Mouse (Mus musculus) erythroid progenitor cell, adult 5-6 weeks (primary cell): ENCODE measurements around the gene Clec12b. TPM values are rescaled to one million over a fixed set of nuclear protein-coding genes. Genes with fewer than 3 reads are reported as not detected.
A peak's percentile ranks its signal among the peaks of the same experiment; 100 is the strongest.

Experiments
- ATAC-seq: replicated peaks from 2 replicates; pipeline ENCODE4 v1.8.0; 2016; ENCODE audit warnings: moderate number of reproducible peaks, mild to moderate bottlenecking, moderate TSS enrichment, inconsistent platforms; ENCODE audit not compliant: poor library complexity, low FRiP score, severe bottlenecking
- total RNA-seq, 2 experiments: library from RNA; stranded (forward) in 1 of 2; stranded (reverse) in 1 of 2; fragments of 150-400 nt in 1 of 2; fragments of 186-747, 209-891 nt in 1 of 2; gene quantifications; 2 replicates each; pipeline versions ENCODE4 v1.2.3 to v1.2.4; 2015 to 2017; ENCODE audit warnings: low replicate concordance in 2 of 2

The Clec12b gene
- total RNA-seq (2015; ENCODE audit: low replicate concordance): not detected in 2 replicates
- not detected in 2 replicates for total RNA-seq (2017; ENCODE audit: low replicate concordance)

DNA sequence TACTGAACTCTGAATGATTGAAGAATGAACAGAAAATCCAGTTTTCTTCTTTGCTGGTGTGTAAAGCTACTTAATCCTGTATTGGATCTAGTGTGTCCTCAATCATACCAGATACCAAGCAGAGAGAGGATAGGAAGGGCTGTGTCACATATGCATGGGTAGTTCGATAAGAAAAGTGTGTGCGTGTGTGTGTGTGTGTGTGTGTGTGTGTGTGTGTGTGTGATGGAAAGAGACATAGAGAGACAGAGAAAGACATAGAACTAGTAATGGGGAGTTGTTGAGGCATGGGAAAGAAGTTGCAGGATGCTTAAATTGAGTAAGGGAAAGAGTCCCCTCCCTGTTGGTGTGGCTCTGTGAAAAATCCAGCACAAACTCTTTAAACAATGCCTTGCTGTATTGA, at the start of gene Clec12b:
Clec12b (minus strand) TSS at position 101 of the 400 bp plus-strand sequence.
- no peak for ATAC-seq

DNA sequence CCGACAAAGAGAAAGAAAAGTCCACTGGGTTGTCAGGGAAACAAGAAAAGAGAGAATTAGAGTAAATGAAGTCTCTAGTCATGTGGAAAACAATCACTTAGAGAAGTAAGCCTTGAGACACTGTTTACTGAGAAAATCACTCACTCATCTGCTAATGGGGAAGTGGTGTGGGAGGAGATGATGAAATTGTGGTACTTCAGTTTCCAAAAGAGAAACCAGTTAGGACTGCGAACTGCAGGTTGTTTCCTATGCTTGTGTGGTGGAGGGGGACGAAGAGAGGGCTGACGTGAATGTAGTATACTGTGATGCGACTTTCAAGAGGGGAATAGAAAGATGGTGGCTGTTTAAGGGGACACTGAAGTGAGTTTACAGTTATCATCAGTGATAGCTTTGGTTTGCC, 48.6 kb upstream of the Clec12b start:
- no peak for ATAC-seq

DNA sequence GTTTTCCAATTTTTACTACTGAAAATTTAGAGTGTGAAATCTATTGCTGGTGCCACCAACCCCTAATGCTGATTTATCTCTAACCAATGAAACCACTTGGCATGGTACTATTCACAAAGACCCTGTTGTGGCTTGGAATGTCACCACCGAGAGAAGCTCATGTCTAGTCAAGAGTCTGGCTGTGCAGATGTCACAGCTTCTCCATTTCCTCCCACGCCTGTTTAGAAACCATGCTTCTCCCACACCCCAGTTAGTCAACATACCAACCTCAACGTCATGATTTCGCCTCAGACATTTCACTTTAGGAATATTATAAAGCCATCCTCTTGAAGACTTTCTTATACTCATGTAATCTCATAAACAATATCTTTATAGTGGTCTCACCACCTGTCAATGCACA, 41.6 kb upstream of the Clec12b start:
- ATAC-seq: no peak

DNA sequence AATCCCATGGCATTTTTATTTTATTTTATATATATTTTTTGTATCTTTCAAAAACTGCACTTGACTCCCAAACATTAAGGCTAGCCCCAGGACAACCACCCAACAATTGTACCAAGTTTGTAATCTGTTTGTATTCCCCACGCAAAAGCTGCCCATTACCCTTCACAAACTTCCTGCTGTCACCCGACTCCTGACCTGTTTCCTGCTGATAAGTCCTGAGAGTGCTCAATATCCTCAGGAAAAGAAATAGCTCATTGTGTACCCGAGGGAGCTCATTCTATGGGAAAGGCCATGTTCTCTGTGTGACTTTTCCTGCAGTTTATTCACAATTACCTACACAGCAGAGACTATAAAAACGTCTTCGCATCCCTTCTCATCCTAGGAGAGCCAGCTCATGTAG, 40.1 kb upstream of the Clec12b start:
- no peak for ATAC-seq

GRCm38 (mm10) chr6:129425217-129425616, 39.5 kb upstream of the Clec12b start:
- ATAC-seq: no peak

DNA sequence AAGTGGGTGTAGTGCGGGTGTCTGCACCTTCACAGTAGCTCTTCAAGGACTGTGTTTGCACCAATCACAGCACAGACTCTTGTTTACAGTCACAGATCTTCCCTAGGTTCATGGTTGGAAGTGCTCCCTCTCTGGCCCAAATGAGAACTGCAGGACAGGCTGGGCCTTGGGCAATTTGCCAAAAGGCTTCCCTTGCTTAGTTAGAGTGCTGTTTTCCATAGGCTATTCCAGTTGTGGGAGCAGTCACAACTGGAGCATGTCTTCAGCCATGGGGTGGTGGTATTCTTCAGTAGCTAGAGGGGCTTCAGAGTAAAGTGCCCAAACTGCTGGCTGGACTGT, 38.0 kb upstream of the Clec12b start:
- peak; percentile 74 for ATAC-seq

DNA sequence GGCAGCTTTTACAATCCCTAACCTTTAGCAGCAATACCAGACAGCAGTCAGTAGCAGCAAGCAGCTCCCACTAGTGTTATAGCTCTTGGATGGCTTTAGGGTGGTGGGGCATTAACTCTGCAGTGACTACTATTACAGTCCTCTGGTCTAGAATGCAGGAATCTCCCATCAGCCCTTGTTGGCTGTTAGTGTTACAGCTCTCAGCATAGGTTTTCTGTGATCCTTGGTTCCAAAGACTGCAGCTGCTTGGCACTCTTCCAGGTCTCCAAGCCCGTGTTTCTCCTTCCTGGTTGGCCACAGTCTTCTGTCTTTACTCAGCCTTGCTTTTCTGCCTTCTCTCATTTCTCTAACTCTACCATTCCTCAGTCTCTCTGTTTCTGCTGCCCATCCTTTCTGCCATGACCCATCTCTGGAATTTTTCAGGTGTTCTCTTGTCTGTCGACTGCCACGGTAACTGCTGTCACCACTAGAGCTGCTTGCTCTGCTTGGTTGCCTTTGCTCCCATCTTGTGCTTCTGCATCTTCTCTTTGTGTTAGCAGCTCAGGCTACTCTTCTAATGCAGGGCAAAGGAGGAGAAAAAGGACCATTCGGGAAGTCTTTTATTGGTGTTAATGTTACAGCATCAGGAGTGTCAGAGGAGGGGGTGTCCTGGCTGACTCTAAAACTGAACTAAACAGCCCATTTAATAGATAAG, 37.5 kb upstream of the Clec12b start:
- ATAC-seq: peak; percentile 41

- no peak for ATAC-seq
These were observed 36.6 kb upstream of the Clec12b start for GRCm38 (mm10) chr6:129422311-129422710.

DNA sequence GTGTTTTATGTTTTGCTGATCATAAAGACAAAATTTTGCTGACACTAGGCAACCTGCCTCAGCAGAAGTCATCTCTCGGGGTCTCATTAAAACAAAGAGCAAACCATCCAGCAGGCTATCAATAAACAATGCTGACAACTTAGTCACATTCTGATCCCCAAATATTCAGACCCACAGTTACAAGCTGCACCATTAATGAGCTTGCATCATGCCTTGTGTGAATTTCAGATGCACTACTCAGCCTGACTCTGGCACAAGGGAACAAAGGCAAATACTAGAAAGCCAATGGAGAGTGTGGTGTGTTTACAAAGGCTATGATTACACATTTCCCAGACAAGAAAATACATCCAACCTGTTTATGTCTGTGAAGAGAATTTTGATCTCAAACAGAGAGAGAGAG, 28.5 kb upstream of the Clec12b start:
- no peak for ATAC-seq

- ATAC-seq: no peak
These were observed 22.9 kb upstream of the Clec12b start, which contains the start of gene Clec9a for GRCm38 (mm10) chr6:129408562-129408961. TSS of gene Clec9a (plus strand) at chr6:129408862.

- ATAC-seq: no peak
These were observed 21.6 kb upstream of the Clec12b start for GRCm38 (mm10) chr6:129407324-129407723.

- no peak for ATAC-seq
These were observed 20.3 kb upstream of the Clec12b start for GRCm38 (mm10) chr6:129405999-129406398.

DNA sequence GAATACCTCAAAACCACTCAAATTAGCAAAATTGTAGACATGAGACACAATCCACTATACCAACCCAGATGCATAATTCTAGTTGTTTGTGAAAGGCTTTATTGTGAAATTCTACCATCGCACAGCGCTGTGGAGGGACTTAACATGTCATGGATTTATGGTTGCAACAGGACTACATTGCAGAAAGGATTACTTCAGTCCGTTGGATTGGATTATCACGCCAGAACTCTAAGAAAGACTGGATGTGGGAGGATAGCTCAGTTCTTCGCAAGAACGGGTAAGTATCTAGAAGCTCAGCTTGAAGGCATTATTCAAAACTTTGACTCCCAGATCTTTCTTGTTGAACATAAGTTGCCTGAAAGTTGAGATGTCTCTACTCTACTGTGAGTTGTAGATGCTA, 17.7 kb upstream of the Clec12b start:
- no peak for ATAC-seq

DNA sequence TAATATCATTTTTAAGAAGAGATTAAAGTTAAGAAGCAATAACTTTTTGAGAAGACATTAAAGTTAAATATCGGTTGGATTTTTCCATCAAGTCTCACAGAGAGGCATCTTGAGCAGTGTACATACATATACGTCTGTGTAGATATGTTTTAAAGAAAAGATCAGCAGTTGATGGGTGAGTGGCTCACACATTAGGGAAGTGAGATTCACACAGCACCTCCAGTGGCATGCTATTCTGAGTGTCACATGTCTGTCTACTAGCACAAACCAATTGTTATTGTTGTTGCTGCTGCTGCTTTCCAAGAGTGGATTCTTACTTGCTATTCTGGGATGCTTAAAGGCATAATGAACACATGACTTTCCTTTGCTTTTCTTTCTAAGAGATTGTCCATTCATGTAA, 16.7 kb upstream of the Clec12b start:
- ATAC-seq: no peak

- no peak for ATAC-seq
These were observed 14.3 kb upstream of the Clec12b start for GRCm38 (mm10) chr6:129399945-129400344.

GRCm38 (mm10) chr6:129396997-129397396, 11.3 kb upstream of the Clec12b start, which contains the start of gene Clec1b:
TSS of gene Clec1b (plus strand) at chr6:129397297.
- ATAC-seq: no peak

- ATAC-seq: no peak
These were observed 8.1 kb upstream of the Clec12b start for GRCm38 (mm10) chr6:129393732-129394131.

- no peak for ATAC-seq
These were observed 7.5 kb upstream of the Clec12b start for GRCm38 (mm10) chr6:129393087-129393720.

GRCm38 (mm10) chr6:129385000-129385399, 674 bp downstream of the Clec12b start:
- no peak for ATAC-seq

DNA sequence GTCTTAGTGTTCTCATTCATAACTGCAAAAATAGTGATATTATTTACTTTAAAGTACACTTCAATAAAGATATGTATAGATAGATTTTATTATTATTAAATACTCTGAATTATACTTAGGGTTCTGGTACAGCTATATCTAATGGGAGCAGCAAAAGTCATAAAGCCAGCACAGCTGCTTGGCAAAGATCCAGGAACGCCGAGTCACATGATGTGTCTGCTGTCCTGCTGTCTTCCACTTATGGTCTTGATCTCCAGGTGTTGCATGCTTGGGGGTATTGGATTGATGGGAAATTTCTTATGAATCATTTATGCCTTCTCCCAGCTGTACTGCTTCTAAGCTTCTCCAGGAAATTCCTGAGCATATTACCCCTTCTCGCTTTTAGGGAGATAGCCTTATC, 2.2 kb downstream of the Clec12b start:
- no peak for ATAC-seq

DNA sequence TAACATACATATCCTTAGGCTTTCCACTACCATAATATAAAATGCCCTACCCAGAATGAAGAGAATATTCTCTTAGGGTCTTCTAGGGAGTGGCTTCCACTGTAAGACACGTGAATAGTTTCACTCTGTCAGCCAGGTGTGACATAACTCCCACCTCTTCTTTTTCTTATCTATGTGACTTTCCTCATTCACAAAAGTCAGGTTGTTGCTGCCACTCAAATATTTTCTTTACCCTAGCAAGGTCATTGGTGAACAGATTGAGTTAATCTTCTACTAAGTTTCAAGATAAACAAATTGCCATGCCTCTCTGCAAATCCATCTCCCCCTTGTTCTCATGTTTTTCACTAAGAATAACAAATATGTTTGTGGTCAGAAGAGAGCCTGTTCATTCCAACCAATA, 3.9 kb downstream of the Clec12b start:
- ATAC-seq: no peak

- no peak for ATAC-seq
These were observed 5.2 kb downstream of the Clec12b start for GRCm38 (mm10) chr6:129380454-129380853.
